Mouse (Mus musculus): ENCODE measurements around the gene Slc12a8.

The Slc12a8 gene

GRCm38 (mm10) chr16:33672188-33672587 lies 155.1 kb downstream of the Slc12a8 start:
- in situ Hi-C loops (cut with MboI, MseI), result loop anchor here (5.0 kb wide), 1 partner anchor 75 kb away; no protein-coding TSS in a partner anchor

DNA sequence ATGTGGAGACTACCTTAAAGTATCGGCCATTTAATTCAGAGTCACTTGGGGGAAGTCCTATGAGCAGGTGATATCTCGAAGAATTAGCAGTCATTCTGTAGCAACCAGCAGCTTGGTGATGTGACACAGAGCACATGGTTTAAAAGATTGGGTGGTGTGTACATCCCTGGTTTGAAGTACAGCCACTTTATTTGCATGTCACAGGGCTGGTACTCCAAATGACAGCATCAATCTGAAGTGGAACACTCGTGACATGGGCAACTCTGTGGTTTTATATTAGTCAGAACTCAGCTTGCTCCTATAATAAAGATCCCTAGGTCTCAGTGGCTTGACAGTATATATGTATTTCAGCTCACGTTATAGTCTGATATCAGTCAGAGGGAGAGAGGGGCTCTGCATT lies 155.5 kb downstream of the Slc12a8 start:
- in situ Hi-C loops (cut with MboI, MseI), result loop anchor here (5.0 kb wide), 1 partner anchor 75 kb away; no protein-coding TSS in a partner anchor

DNA sequence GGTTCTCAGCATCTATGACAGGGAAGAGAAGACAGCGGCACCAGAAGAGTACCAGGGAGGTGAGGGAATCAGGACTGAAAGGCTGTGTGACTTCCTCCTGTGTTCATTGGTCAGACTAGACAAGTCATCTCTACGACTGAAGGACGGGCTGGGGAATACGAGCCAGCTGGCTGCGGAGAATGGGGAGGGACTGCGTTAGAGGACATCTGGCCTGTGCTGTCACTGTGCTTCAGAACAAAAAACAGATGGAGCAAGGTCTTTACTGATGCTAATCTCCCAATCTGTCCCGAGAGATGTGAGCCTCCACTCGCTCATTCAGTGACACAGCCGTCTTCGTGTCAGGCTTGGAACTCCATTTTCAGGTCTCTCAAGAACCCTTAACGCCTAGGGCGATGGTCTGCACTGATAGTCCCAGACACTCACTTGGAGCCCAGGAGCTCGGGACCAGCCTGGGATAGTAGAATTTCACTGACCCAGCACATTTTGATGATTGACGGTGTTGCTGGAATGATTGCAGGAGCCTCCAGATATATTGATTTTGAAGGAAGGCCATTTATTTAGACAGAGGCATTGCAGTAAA lies 156.5 kb downstream of the Slc12a8 start:
- in situ Hi-C loops (cut with MboI, MseI), result loop anchor here (5.0 kb wide), 1 partner anchor 76 kb away; no protein-coding TSS in a partner anchor

DNA sequence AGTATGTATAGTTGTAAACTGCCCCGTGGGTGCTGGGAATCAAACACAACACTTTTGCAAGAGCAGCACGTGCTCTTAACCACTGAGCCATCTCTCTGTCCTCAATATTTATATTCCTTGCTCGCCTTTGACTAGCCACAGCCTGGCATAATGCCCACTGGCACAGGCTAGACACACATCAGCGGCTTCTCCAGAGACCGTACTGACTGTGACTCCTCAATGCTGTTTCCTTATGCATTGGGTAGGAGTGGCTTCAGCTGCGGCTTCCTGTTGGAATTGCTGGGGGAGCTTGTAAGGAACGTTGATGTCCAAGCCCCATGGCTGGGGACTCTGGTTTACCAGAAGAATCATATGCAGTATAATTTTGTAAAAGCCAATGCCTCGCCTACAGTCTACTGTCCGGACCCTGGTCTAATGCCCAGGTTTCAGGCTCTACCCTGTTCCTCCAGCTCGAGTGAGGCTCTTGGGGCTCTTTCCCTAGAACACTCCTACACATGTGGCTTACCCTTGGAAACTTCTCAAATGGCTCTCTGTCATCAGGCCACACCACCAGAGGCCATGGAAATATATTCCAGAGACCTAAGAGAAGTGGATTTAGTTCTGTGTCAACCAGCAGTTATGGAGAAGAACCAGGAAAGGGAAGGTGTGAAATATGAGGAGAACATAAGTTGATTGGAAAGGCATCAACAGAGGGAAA lies 158.2 kb downstream of the Slc12a8 start:
- in situ Hi-C loops (cut with MboI, MseI), result no loop called here

GRCm38 (mm10) chr16:33675848-33676184 lies 158.7 kb downstream of the Slc12a8 start:
- in situ Hi-C loops (cut with MboI, MseI), result no loop called here

DNA sequence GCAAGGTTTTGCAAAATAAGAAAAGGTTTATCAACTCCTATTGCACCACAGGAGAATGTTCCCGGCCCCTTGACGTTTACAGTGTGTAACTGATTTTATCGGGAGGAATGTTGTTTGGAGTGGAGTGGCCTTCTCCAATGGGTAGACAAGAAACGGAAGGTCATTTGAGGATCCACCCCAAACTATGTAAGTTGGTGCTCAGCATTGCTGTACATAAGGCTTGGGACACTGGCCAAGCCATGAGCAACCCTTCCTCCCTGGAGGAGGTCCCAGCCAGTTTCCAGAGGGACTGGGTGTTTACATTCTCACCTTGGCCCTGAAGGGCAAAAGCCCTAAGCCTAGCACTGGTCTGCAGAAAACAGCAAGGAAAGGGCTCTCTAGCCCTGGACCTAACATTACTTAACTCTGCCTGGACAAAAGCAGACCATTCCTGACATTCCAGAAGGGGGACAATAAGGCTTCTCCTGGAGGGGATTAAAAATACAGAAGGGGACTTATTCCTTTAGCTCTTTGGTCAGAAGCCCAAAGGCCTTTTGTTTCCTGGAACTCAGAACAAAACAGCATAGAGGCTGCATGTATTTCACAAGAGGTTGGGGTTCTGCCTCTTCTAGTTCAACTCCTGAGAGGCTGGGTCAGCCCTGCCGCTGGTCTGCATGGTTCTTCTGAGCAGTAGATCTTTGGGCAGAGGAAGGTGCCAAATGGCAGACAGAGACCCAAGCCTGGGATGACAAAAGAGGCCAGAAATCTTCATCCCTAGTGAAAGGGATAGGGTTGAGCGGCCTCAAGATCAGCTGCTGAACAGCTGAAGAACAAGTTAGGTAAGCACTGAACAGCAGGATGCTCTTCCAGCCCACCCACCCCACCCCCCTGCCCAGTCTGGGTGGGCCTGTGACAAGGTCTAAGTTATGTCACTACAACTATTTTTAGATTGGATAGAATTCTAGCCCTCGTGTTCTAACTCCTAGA lies 159.5 kb downstream of the Slc12a8 start:
- in situ Hi-C loops (cut with MboI, MseI), result no loop called here

- in situ Hi-C loops (cut with MboI, MseI), result no loop called here
Observed at GRCm38 (mm10) chr16:33677313-33677690, 160.2 kb downstream of the Slc12a8 start.

GRCm38 (mm10) chr16:33677901-33678300 lies 160.8 kb downstream of the Slc12a8 start:
- in situ Hi-C loops (cut with MboI, MseI), result no loop called here

GRCm38 (mm10) chr16:33680271-33680670 lies 163.1 kb downstream of the Slc12a8 start:
- in situ Hi-C loops (cut with MboI, MseI), result no loop called here

GRCm38 (mm10) chr16:33680816-33681215 lies 163.7 kb downstream of the Slc12a8 start:
- in situ Hi-C loops (cut with MboI, MseI), result no loop called here

DNA sequence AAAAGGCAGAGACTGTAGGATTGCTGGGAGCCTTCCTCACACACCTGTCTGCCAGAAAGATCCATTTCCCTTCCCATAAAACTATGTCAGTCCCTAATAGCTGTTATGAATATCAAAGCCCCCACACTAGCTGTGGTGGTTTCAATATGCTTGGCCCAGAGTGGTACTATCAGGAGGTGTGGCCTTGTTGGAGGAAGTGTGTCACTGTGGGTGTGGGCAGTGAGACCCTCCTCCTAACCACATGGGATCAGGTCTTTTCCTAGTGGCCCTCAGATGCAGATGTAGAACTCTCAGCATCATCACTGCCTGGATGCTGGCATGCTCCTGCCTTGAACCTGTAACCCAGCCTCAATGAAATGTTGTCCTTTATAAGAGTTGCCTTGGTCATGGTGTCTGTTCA lies 164.5 kb downstream of the Slc12a8 start:
- in situ Hi-C loops (cut with MboI, MseI), result no loop called here

DNA sequence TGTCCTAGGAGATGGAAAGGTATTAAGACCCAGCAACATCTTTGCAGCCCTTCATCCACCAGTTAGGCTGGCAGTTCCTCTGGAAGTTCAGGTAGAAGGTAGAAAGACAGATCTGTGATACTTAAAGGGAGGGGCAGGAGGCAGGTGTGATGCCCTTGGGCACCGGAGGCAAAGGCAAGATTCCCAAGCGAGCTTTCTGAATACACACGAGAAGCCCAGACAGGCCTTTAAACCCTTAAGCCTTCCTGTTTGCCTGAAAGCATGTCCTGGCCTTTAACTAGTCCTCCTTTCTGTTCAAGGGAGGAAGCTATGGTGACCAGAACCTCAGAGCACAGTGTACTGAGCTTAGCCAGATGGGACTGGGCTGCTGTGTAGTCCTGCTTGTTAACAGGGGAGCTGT lies 165.5 kb downstream of the Slc12a8 start:
- in situ Hi-C loops (cut with MboI, MseI), result no loop called here

DNA sequence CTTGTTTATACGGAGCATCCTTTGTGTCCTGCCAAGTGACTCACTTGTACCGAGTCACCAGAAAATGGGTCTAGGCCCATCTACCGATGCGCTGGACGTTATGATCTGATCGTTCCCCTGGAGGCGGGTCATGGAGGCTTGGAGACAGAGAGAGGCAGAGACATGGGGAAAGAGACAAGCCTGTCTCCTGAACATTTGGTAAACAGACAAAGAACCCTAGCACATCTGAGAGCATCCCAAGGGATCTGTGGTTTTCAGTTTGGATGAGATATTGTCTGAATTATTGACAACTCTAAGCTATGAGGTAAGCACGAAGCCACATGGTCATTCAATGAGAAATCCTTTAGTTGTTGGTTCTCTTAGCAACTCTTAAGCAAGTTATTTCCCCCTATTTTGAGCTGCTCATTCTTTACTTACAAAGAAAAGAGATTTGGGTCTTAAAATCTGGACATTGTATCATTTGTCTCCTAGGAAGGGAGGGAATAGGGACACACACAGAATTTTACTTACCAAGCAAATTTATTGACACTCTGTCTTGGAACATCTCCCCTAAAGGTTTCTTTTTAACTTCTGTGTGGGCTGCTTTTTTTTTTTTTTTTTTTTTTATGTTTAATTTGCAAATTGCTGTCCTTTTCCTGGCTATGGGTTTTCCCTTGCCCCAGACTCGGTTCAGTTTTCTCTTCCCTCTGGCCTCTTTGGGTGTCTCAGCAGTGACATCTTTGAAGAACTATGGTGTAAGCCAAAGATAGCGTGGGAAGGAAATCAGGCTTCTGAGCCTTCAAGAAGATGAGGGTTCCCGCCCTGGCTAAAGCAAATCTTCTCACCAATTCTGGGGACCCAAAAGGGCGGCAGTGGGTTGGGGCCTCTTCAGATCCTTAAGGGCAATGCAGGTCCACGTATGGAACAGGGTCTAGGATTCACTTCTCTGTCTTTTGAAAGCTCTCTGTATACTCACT lies 166.4 kb downstream of the Slc12a8 start:
- in situ Hi-C loops (cut with MboI, MseI), result no loop called here

- in situ Hi-C loops (cut with MboI, MseI), result no loop called here
Observed at GRCm38 (mm10) chr16:33684162-33684702, 167.1 kb downstream of the Slc12a8 start, which contains the start of gene Heg1. Gene Heg1 (plus strand): TSS chr16:33684370.

DNA sequence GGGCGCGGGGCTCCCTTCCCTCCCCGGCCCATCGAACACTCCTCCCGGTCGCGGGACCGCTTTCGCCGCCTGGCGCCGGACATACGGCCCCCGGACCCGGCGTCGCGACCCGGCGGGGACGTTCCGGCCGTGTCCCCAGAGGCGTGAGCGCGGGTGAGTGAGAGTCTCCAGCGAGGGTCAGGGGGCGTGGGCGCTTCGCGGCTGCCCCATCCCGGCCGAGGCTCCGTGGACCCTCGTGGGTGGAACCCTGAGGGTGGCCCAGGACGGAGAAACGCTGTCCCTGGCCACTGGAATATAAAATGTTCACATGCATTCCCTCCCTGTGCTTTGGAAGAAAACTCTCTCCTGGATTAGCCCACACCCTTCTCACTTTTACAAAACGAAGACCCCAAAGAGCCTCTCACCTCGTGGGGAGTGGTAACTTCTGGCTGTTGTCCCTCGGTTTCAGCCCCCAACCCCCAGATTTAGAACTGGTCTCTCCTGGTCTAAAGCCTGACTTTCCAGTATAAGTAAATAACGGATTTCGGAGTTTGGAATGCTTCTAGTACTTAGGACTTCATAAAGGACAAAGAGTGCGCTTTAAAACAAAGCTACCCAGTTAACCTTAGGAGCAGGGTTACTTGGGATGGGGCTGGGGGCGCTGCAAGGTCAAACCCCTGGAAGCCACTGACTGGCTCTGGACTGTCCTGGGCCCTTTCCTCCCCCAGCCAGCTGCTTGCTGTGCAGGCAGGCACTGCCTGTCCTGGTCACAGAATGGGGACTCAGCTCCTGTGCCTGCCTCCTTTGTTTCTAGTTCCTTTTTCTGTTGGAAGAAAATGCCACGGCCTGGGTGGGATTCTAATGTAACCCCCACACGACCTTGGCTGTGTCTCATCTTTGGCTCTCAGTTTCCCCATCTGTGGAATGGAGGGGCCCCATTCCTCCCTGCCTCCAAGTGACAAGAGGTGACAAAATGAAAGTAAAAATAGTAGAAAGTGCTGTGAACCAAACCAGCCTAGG lies 167.9 kb downstream of the Slc12a8 start:
- in situ Hi-C loops (cut with MboI, MseI), result no loop called here

GRCm38 (mm10) chr16:33686056-33686455 lies 168.9 kb downstream of the Slc12a8 start:
- in situ Hi-C loops (cut with MboI, MseI), result no loop called here

DNA sequence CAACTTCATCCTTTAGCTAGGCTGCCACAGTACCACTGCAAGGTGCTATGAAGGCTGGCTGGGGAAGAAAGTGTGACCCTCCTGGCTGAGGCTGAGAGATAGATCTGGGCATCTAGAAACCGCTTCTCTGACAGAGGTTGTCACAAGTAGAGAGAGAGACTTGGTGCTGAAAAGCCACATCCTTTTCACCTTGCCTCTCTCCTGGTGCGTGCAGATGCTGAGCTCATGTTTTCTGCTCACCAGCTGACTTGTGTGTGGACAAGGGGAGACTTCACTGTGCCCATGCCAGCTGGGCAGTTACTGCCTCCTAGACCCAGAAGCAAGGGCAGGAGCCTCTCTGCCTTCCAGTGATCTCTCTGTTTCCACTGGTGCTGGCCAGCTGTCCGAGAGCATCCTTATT lies 170.6 kb downstream of the Slc12a8 start:
- in situ Hi-C loops (cut with MboI, MseI), result no loop called here

GRCm38 (mm10) chr16:33690975-33691747 lies 174.0 kb downstream of the Slc12a8 start:
- in situ Hi-C loops (cut with MboI, MseI), result no loop called here

- in situ Hi-C loops (cut with MboI, MseI), result no loop called here
Observed at GRCm38 (mm10) chr16:33693553-33693952, 176.4 kb downstream of the Slc12a8 start.
